Mouse (Mus musculus) urinary bladder, postnatal 10 days (tissue): Measurements from ENCODE around the gene Dtx2.
A peak's percentile ranks its signal among the peaks of the same experiment; 100 is the strongest.

Experiments used
- DNase-seq: peaks from one replicate; pipeline ENCODE4 v3.0.0; 2022; ENCODE audit warnings: low spot score

The Dtx2 gene

GRCm38 (mm10) chr5:135994725-135995687 is at the start of gene Dtx2:
TSS of gene Dtx2 (plus strand) at chr5:135994800.
- DNase-seq = peak; percentile 58

GRCm38 (mm10) chr5:135945916-135946408 is 48.6 kb upstream of the Dtx2 start:
- DNase-seq = no peak

- DNase-seq = no peak
These were observed 48.0 kb upstream of the Dtx2 start for GRCm38 (mm10) chr5:135946621-135947020.

GRCm38 (mm10) chr5:135950710-135951412 is 43.7 kb upstream of the Dtx2 start:
- no peak for DNase-seq

- no peak for DNase-seq
These were observed 42.9 kb upstream of the Dtx2 start for GRCm38 (mm10) chr5:135951660-135952059.

- DNase-seq = no peak
These were observed 41.8 kb upstream of the Dtx2 start for GRCm38 (mm10) chr5:135952830-135953229.

GRCm38 (mm10) chr5:135956300-135957206 is 38.0 kb upstream of the Dtx2 start:
- no peak for DNase-seq

GRCm38 (mm10) chr5:135957207-135957974 is 37.2 kb upstream of the Dtx2 start:
- DNase-seq = peak; percentile 74

GRCm38 (mm10) chr5:135958367-135958766 is 36.2 kb upstream of the Dtx2 start:
- no peak for DNase-seq

- DNase-seq = no peak
These were observed 34.7 kb upstream of the Dtx2 start for GRCm38 (mm10) chr5:135959911-135960310.

- DNase-seq = no peak
These were observed 33.5 kb upstream of the Dtx2 start for GRCm38 (mm10) chr5:135960909-135961635.

GRCm38 (mm10) chr5:135962125-135962491 is 32.5 kb upstream of the Dtx2 start:
- DNase-seq = no peak

GRCm38 (mm10) chr5:135962492-135963279 is 31.9 kb upstream of the Dtx2 start:
- peak; percentile 91 for DNase-seq

- DNase-seq = no peak
These were observed 31.3 kb upstream of the Dtx2 start for GRCm38 (mm10) chr5:135963280-135963627.

- no peak for DNase-seq
These were observed 29.1 kb upstream of the Dtx2 start for GRCm38 (mm10) chr5:135965501-135965930.

- DNase-seq = no peak
These were observed 27.7 kb upstream of the Dtx2 start for GRCm38 (mm10) chr5:135966866-135967265.

GRCm38 (mm10) chr5:135968781-135969180 is 25.8 kb upstream of the Dtx2 start:
- no peak for DNase-seq

GRCm38 (mm10) chr5:135970247-135970646 is 24.4 kb upstream of the Dtx2 start:
- DNase-seq = no peak

GRCm38 (mm10) chr5:135971876-135972275 is 22.7 kb upstream of the Dtx2 start:
- no peak for DNase-seq

GRCm38 (mm10) chr5:135974365-135974764 is 20.2 kb upstream of the Dtx2 start, which contains the start of gene Ssc4d:
TSS of gene Ssc4d (minus strand) at chr5:135974531.
- DNase-seq = no peak
